Mouse (Mus musculus) neural tube, embryonic 11.5 days (tissue): ENCODE data around the gene Marc2. TPM values are rescaled to one million over a fixed set of nuclear protein-coding genes. Genes with fewer than 3 reads are reported as not detected.

Experiments
- ATAC-seq: fragments of 200-750 bp; cut with Nextera tagmentation; 2 replicates; pipeline ENCODE4 v1.8.0; 2017; ENCODE audit warnings: moderate number of reproducible peaks, mild to moderate bottlenecking, moderate TSS enrichment, moderate library complexity; ENCODE audit not compliant: insufficient read depth, low FRiP score, low TSS enrichment
- DNase-seq: peaks from one replicate; pipeline ENCODE4 v3.0.0-alpha.2; 2015; ENCODE audit warnings: low spot score
- H3K27ac ChIP-seq: fragments of 300-500 bp; sonication (generic); 2 replicates; pipeline ENCODE4 v1.5.1; 2014; ENCODE audit warnings: low read depth, mild to moderate bottlenecking, low read length
- H3K27me3 ChIP-seq: fragments of 300-500 bp; sonication (generic); 2 replicates; pipeline ENCODE4 v1.6.1; 2014; ENCODE audit warnings: mild to moderate bottlenecking, low read length, mixed read lengths; ENCODE audit not compliant: control insufficient read depth, insufficient read depth
- H3K36me3 ChIP-seq: fragments of 300-500 bp; sonication (generic); 2 replicates; pipeline ENCODE4 v1.6.1; 2014; ENCODE audit warnings: mild to moderate bottlenecking, low read length, moderate library complexity, mixed read lengths; ENCODE audit not compliant: control insufficient read depth, insufficient read depth
- H3K4me1 ChIP-seq: fragments of 300-500 bp; sonication (generic); 2 replicates; pipeline ENCODE4 v1.6.1; 2014; ENCODE audit warnings: low read length, mixed read lengths; ENCODE audit not compliant: control insufficient read depth, insufficient read depth
- H3K4me2 ChIP-seq: fragments of 300-500 bp; sonication (generic); 2 replicates; pipeline ENCODE4 v1.6.1; 2014; ENCODE audit warnings: low read depth, mild to moderate bottlenecking, moderate library complexity
- H3K4me3 ChIP-seq: fragments of 300-500 bp; sonication (generic); 2 replicates; pipeline ENCODE4 v1.5.1; 2014; ENCODE audit warnings: low read depth, low read length
- H3K9ac ChIP-seq: fragments of 300-500 bp; sonication (generic); 2 replicates; pipeline ENCODE4 v1.6.1; 2014; ENCODE audit warnings: mild to moderate bottlenecking, low read length
- H3K9me3 ChIP-seq: fragments of 300-500 bp; sonication (generic); 2 replicates; pipeline ENCODE4 v1.6.1; 2016; ENCODE audit warnings: low read length; ENCODE audit not compliant: control insufficient read depth
- WGBS: fragments of 180-500 bp; shearing (Covaris S2); extraction: QIAGEN DNeasy Blood & Tissue Kit; methylation state at CpG from one replicate; pipeline ENCODE4 v1.1.7; 2014; 5-methylcytosine and 5-hydroxymethylcytosine counted together
- polyA plus RNA-seq: library from polyadenylated mRNA; unstranded; fragments of >200 nt; fragmentation: Nextera tagmentation; extraction: Ambion mirVana; gene quantifications from 2 replicates; pipeline ENCODE4 v1.2.1, GENCODE M21; 2014

The Marc2 gene
- polyA plus RNA-seq, 1 experiment from 2014 or later: 106 TPM

- Histone ChIP-seq H3K9me3 (no peaks in the 10 kb centered on the region), H3K4me3 (no peak overlapping the region), H3K27ac (no peak overlapping the region), H3K4me1 (no peaks in the 10 kb centered on the region), H3K27me3 (no peaks in the 10 kb centered on the region), H3K36me3 (no peaks in the 10 kb centered on the region), H3K9ac (no peak overlapping the region), H3K4me2 (no peak overlapping the region)
- 66% methylated on average over 14 of the region's 14 CpGs for WGBS
- DNase-seq: no peak
- ATAC-seq: no peak
These were observed 64.1 kb downstream of the Marc2 start for GRCm38 (mm10) chr1:184782161-184782513.

GRCm38 (mm10) chr1:184781286-184782160 is 64.7 kb downstream of the Marc2 start:
- Histone ChIP-seq H3K4me2 (no peak overlapping the region), H3K4me3 (no peak overlapping the region), H3K9me3 (no peaks in the 10 kb centered on the region), H3K27me3 (no peaks in the 10 kb centered on the region), H3K9ac (no peak overlapping the region), H3K4me1 (no peaks in the 10 kb centered on the region), H3K27ac (no peak overlapping the region), H3K36me3 (no peaks in the 10 kb centered on the region)
- ATAC-seq (no peak), DNase-seq (no peak)
- 77% methylated on average over 10 of the region's 10 CpGs for WGBS

- H3K9ac ChIP-seq: no peak overlapping the region
- no peaks in the 10 kb centered on the region for H3K36me3 ChIP-seq
- H3K27me3 ChIP-seq: no peaks in the 10 kb centered on the region
- H3K4me1 ChIP-seq: no peaks in the 10 kb centered on the region
- H3K9me3 ChIP-seq: no peaks in the 10 kb centered on the region
- ATAC-seq (no peak), DNase-seq (no peak)
- H3K4me2 ChIP-seq: no peak overlapping the region
- H3K27ac ChIP-seq: no peak overlapping the region
- WGBS: 91% methylated on average over 6 of the region's 6 CpGs
- H3K4me3 ChIP-seq: no peak overlapping the region
These were observed 68.1 kb downstream of the Marc2 start for GRCm38 (mm10) chr1:184778157-184778556.

GRCm38 (mm10) chr1:184777061-184777795 is 69.0 kb downstream of the Marc2 start:
- 38% methylated on average over 22 of the region's 22 CpGs for WGBS
- no peaks in the 10 kb centered on the region for H3K4me1 ChIP-seq
- H3K9me3 ChIP-seq: no peaks in the 10 kb centered on the region
- ATAC-seq (no peak), DNase-seq (no peak)
- H3K27ac ChIP-seq: no peak overlapping the region
- H3K4me2 ChIP-seq: no peak overlapping the region
- H3K36me3 ChIP-seq: no peaks in the 10 kb centered on the region
- no peak overlapping the region for H3K9ac ChIP-seq
- no peak overlapping the region for H3K4me3 ChIP-seq
- no peaks in the 10 kb centered on the region for H3K27me3 ChIP-seq

- Histone ChIP-seq H3K36me3 (no peaks in the 10 kb centered on the region), H3K27me3 (no peaks in the 10 kb centered on the region), H3K9ac (no peak overlapping the region), H3K4me3 (no peak overlapping the region), H3K27ac (no peak overlapping the region), H3K4me2 (no peak overlapping the region), H3K9me3 (no peaks in the 10 kb centered on the region), H3K4me1 (no peaks in the 10 kb centered on the region)
- no peak for DNase-seq
- WGBS: 58% methylated on average over 9 of the region's 9 CpGs
- ATAC-seq: no peak
These were observed 71.0 kb downstream of the Marc2 start for GRCm38 (mm10) chr1:184775289-184775688.

- no peak overlapping the region for H3K4me2 ChIP-seq
- H3K4me1 ChIP-seq: no peaks in the 10 kb centered on the region
- H3K9me3 ChIP-seq: no peaks in the 10 kb centered on the region
- H3K9ac ChIP-seq: no peak overlapping the region
- no peaks in the 10 kb centered on the region for H3K36me3 ChIP-seq
- 13% methylated on average over 9 of the region's 9 CpGs for WGBS
- DNase-seq: no peak
- no peak overlapping the region for H3K4me3 ChIP-seq
- no peaks in the 10 kb centered on the region for H3K27me3 ChIP-seq
- no peak for ATAC-seq
- no peak overlapping the region for H3K27ac ChIP-seq
These were observed 74.4 kb downstream of the Marc2 start for GRCm38 (mm10) chr1:184771891-184772249.

GRCm38 (mm10) chr1:184771202-184771890 is 74.9 kb downstream of the Marc2 start:
- 0 out of 2 replicates have a peak, but pooled peaks have one; percentile 53 for ATAC-seq
- WGBS: 23% methylated on average over 18 of the region's 18 CpGs
- Histone ChIP-seq H3K9ac (no peak overlapping the region), H3K27me3 (no peaks in the 10 kb centered on the region), H3K27ac (no peak overlapping the region), H3K36me3 (no peaks in the 10 kb centered on the region), H3K4me3 (no peak overlapping the region), H3K4me1 (no peaks in the 10 kb centered on the region), H3K9me3 (no peaks in the 10 kb centered on the region), H3K4me2 (no peak overlapping the region)
- DNase-seq: peak; percentile 82

- DNase-seq: no peak
- Histone ChIP-seq H3K36me3 (no peaks in the 10 kb centered on the region), H3K27ac (no peak overlapping the region), H3K4me3 (no peak overlapping the region), H3K9ac (no peak overlapping the region), H3K4me1 (no peaks in the 10 kb centered on the region), H3K4me2 (no peak overlapping the region), H3K27me3 (no peaks in the 10 kb centered on the region), H3K9me3 (no peaks in the 10 kb centered on the region)
- no peak for ATAC-seq
- 39% methylated on average over 3 of the region's 3 CpGs for WGBS
These were observed 82.4 kb downstream of the Marc2 start for GRCm38 (mm10) chr1:184763866-184764265.
